Mouse (Mus musculus): ENCODE measurements around the gene A030005K14Rik.

Gene A030005K14Rik

DNA sequence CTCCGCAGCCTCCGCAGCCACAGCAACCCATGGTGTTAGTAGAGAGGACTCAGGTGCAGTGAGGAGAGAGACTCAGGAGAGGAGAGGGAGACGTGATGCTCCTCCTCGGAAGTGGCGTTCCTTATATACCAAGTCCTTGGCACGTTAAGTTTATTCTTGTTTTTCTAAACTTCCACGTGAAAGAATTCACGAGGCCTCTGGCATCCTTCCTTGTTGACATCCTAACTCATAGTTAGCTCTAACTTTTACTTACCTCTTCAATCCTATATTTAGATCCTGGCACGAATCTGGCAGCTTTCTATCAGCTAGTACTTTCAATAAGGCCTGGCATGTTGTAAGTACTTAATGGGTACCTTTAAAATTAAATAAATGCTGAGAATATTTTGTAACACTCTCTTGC lies at the start of gene A030005K14Rik:
TSS of gene A030005K14Rik (minus strand) at position 101 of the 400 bp plus-strand sequence.
- no peak for DNase-seq (ENCODE audit: low spot score)

DNA sequence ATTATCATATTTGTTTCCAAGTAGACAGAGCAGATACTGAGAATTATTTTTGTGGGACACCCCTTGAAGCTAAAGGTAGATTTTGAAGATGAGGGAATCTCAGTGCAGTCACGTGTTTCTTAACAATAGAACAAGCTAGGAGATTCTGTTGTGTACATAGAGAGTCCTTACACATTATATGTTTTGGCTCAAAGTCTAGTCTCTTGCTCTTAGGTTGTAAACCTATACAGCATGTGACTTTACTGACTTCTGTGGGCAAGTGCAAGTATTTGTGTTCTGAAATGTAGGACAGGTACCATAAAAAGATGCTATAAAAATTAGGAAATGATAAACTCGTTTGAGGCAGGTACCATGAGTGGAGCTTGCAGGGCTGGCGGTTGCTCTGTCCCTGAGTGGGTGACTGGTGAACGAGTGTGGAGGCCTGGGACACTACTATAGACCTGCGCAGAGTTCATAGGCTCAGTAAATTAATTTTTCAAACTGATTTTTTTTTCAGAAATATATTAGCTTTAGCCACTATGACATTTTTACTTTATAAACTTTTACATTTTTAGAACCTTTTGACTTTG lies 48.3 kb upstream of the A030005K14Rik start:
- no peak for DNase-seq (ENCODE audit: low spot score)

DNA sequence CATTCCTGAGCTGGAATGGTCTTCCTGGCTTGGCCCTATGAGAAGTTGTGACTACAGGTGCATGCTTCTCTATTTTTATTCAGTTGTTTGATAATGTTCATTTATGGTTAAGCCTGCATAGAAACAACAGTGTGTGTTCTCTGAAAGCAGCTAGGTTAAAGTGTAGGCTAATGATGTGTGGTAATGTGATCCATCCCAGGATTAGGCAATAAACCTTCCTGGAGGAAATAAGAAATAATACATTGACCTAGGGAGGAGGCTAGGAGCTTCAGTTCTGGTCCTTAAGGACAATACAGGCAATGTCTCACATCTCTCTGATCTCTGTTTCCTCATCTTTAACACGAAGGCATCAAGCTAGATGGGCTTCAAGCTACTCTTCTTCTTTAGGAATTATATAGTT lies 46.3 kb upstream of the A030005K14Rik start:
- no peak for DNase-seq (ENCODE audit: low spot score)

DNA sequence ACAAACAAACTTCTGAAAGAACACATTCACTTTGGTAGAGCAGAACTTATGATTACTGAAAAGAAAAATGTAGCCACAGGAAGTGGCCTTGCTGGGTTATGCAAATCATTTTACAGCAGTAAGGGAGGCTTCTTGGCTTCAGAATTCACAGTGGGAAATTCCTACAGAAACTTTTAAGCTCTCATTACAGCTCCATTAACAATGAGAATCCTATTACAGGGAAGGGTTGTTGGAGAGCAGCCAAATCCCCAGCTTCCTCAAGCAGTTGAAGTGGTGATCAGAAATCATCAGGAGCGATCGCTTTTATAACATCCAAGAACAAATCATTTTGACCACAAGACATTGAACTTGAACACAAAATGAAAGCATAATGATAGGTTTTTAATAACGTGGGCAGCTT lies 42.7 kb upstream of the A030005K14Rik start:
- DNase-seq (ENCODE audit: low spot score): no peak

DNA sequence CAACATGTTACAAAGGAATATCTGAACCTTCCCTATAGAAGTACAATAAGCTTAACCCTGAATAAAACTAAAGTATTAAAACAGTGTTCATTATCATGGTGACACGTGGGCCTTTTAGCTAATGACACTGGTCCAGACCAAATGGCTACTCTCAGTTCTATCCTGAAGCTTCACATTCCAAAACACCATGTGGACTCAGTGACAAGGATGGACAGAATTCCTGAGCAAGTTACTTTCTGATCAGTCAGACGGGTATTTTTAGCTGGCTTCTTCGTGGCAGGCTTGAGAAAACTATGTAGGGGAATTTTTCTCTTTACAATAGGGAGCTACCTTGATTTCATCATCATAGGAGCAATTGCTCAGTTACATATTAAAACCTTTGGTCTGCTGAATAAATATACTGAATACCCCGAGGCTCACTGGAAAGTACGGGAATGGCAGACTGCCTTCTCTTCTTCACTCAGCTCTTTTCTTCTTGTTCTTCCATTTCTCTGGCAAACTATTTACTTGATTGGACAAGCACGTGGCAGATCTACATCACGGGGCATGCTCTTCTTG lies 40.5 kb upstream of the A030005K14Rik start:
- no peak for DNase-seq (ENCODE audit: low spot score)

DNA sequence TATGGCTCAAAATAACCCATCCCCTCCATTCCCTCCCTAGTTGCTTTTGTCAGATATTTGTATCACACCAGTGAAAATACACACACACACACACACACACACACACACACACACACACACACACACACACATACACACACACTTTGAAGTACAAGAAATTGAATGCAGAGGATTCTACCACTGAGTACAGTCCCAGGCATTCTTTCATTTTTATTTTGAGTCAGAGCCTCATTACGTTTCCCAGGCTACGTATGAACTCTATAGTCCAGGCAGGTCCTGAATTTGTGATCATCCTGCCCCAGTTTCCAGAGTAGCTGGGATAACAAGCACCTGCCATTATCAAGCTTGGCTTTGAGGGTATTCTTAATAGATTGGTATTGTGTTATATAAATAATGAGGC lies 40.0 kb upstream of the A030005K14Rik start:
- no peak for DNase-seq (ENCODE audit: low spot score)

DNA sequence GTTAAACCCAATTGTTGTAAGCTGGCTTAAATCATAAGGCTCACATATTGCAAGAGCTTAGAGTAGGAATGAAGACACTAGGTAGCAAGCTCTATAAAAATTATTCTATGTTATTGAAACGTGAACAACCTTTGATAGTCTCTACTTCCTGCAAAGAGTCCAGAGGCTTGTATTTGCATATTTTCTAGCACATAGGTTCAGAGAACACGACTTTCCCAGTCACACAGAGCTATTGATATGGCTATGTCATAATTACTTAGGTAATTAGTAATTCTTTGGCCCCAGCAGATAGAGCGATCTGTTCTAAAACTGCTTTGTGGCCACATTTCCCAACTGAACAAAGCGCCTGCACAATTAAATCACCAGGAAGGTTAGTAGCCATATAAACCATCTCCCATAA lies 37.8 kb upstream of the A030005K14Rik start:
- DNase-seq (ENCODE audit: low spot score): no peak

DNA sequence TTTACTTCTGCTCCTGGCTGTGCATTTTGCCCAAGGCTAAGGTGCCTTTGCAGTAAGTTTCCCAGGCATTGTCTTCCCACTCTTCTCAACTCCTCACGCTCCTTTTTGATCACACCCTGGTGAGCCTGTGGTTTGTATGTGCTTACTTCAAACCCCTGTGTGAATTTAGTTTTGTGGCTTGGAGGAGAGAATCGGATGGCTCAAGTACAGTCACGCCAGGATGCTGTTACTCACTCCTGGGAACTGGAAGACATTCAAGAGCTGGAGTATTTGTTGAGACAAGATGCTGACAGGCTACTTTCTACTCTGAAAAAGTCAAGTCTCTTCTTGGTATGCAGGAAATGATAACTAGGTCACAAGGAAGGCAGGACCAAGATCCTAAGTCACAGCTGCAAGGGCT lies 32.1 kb upstream of the A030005K14Rik start:
- no peak for DNase-seq (ENCODE audit: low spot score)

DNA sequence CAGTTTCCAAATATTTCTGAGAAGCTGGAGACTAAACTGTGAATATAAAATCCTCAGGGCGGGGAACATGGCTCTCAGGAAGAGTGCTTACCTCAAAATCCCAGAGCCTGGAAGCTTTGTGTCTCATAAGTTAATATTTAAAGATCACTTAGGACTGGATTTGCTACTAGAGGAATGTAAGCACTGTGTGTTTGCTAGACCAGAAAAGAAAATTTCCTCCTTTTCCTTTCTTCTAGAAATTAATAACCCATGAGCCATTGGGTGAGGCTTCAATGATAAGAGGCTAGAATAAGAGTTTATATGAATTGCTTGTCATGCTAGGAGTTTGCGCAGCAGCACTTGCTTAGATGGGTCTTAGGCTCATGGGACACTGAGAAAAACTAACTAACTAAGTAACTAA lies 25.6 kb upstream of the A030005K14Rik start:
- no peak for DNase-seq (ENCODE audit: low spot score)

DNA sequence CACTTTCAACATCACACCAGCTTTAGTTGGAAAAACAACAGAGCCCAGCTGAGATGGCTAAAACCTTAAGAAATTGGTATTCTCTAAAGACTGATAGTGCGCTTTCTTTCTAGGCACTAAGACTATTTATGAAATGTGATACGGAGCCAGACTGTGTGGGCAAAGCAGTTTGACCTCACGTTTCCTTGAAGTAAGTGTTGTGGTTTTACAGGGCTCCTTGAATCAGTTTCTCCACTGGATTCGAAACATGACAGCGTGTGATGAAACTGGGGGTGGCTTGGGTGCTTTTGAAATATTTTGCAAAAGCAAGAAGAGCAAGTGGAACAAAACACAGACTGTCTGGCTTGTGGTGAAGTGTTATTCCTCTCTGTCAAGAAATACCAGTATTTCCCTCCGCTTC lies 17.8 kb upstream of the A030005K14Rik start:
- no peak for DNase-seq (ENCODE audit: low spot score)

DNA sequence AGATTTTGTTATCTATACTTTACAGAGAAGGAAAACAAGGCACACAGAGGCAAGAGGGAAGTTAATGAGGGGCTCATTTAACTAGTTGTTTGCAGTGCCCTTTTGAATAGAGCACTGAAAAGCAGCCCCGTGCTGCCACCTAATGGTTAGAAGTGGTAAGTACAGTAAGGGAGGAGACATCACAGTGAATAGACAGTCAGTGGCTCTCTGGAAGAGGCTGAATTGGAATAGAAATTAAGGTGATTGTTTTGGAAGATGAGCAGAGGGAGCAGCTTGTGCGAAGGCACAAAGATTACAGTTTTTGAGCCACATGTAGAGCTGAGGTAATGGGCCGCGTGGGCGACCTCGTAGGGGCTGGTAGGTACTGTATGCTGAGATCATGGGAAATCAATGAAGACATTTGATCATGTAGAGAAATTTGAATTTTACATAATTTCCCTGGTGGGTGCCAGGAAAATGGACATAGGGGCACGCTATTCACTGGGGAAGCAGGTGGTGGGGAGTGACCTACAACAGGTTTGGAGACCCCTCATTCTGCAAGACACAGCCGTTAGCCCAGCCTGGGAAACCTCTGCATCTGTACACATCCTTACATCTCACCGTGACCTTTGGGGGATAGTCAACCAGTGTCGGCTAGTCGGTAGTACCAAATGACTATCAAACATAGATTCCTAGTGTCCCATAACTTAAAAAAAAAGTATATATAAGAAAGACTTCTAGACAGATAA lies 17.2 kb upstream of the A030005K14Rik start:
- DNase-seq (ENCODE audit: low spot score): peak; percentile 42

DNA sequence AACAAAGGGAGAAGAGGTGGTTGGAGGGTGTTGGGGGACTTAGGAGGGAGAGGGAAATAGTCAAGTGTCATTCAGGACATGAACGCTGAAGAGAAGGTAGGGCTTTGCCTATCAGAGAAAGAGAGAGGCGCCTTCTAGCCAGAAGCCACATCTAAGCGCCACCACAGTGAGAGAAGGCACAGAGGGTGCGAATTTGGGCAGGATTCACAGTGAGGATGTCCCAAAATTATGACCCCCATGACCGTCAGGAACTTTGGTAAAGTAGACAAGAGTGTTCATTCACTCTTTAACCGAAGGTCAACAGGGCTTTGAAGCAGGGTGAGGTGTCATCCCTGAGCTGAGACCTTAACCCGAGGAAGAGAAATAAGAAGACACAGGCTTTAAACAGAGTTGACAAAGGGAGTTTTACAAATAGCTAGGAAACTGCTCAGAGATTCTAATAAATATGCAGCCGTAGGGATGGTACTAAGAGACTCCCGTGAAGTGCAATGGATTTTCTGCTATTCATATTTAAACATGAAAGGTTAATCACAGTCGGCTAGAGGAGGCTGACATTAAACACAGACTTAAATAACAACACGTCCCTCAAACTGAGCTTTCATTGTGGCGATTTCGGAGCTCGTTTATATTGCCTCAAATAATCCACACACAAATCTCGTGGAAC lies 16.5 kb upstream of the A030005K14Rik start:
- DNase-seq (ENCODE audit: low spot score): no peak

DNA sequence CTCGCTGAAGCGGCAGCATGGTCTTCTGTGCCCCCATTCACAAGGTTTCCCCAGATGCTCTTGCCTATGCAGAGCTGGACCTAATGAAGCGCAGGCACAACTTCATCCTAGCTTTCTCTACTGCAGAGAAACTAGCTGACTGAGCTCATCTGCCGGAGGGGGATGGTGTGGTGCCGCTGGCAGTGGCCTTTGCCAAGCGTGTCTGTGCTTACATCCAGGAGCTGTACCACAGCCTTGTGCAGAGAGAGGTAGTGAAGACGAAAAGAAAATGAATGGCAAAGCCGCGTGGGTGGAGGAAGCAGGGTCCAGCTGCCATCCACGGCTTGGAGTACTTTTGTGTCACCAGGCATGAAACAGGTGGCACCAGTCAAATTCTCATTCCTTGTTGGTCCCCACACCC lies 8.0 kb upstream of the A030005K14Rik start:
- no peak for DNase-seq (ENCODE audit: low spot score)

DNA sequence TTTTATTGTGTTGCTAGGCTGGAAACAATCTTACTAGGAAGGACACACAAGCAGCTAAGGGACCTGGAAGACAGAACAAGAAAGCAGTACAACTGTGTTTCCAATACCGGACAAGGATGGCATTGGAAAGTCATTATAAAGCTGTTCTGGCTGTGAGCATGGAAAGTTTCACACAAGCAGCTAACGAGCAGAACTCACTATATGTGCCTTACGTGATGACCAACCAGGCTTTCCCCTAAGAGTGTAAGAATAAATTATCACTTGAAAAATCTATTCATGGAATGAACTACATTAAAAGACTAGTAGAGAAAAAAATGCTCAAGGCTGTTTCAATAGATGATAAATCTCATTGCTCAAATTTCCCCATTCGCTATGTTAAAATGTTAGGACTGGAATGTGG lies 7.4 kb upstream of the A030005K14Rik start:
- no peak for DNase-seq (ENCODE audit: low spot score)

DNA sequence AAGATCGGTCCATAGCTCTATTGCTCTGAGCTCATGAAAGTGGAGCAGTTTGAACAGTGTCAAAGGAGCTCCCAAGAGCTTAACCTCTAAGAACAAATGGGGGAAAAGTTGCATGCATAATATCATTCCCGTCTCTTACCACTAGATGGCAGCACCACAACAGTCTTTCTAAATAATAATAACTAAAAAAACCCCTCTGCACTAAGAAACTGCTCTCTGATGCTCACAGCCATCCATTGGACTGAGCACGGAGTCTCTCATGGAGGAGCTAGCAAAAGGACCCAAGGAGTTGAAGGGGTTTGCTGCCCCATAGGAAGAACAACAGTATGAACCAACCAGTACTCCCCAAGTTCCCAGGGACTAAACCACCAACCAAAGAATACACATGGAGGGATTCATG lies 5.7 kb upstream of the A030005K14Rik start:
- peak; percentile 25 for DNase-seq (ENCODE audit: low spot score)

DNA sequence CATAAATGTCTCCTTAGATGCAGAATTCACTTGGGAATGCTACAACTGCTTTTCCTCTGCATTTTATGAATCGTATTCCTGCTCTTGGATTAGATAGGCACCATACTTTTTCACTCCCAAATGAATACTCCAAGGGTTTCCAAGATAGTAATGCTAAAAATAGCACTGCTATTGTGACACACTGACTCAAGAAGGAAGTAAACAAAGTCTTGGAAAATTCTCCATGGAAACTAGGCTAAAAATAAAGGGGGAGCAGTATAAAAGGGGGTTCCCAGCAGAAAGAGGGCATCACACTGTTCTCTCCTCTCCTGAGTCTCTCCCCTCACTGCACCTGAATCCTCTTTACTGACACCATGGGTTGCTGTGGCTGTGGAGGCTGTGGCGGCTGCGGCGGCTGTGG lies 1.5 kb upstream of the A030005K14Rik start, which contains the start of gene Krtap28-13:
TSS of gene Krtap28-13 (plus strand) at position 288 of the 400 bp plus-strand sequence.
- DNase-seq (ENCODE audit: low spot score): no peak

DNA sequence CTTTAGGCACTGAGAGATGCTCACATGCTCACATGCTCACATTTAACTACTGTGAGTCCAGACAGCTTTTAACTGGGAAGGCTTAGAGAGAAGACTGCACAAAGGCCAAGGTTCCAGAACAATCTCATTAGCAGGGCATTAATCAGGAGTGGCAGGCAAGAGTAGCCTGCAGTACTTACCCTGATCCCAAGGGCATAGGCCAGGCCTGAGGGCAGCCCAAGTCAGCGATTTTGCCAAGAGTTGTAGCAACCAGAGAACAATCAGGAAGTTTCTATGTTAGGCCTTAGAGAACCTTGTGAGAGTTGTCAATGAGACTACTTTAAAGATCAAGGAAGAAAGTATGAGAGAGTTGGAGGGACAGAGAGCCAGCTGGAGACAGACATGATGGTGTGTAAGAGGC lies 697 bp downstream of the A030005K14Rik start:
- DNase-seq (ENCODE audit: low spot score): no peak

DNA sequence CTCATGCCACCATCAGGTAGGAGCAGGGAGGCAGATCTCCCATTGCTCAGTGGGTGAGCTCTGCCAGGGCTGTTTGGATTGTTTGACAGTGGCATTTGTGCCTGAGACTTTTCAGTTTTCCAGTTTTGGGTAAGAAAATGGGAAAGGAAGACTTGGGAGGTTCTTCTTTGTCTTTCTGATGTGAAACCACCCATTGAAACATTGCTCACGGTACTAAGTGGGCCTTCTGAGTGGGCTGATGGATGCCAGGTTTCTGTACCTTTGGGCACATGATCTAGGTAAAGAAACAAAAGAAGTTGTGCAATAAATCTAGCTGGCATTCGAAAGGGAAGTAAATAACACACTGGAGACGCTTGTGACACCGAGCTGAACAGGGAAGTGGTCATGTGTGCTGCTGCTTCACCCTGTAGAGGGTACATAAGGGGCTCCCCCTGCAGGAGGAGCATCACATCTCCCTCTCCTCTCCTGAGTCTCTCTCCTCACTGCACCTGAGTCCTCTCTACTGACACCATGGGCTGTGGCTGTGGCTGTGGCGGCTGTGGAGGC lies 14.2 kb downstream of the A030005K14Rik start, which contains the start of gene Gm47969:
TSS of gene Gm47969 (plus strand) at position 51 of the 546 bp plus-strand sequence.
- DNase-seq (ENCODE audit: low spot score): no peak

DNA sequence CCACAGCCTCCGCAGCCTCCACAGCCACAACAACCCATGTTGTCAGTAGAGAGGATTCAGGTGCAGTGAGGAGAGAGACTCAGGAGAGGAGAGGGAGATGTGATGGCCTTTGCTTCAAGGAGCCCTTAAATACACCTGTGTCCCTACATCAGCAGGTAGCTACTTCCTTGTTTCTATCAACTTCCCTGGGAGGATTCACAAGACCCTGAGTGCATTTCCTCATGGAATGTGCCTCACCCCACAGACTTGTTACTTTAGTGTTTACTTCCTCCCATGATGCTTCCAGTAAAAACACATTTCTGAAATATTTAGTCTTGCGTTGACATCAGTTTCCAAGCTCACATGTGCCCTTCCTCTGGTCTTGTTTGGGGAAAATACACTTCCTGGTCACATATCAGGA lies 16.8 kb downstream of the A030005K14Rik start, which contains the start of gene Krtap28-10:
TSS of gene Krtap28-10 (minus strand) at position 101 of the 400 bp plus-strand sequence.
- DNase-seq (ENCODE audit: low spot score): no peak

DNA sequence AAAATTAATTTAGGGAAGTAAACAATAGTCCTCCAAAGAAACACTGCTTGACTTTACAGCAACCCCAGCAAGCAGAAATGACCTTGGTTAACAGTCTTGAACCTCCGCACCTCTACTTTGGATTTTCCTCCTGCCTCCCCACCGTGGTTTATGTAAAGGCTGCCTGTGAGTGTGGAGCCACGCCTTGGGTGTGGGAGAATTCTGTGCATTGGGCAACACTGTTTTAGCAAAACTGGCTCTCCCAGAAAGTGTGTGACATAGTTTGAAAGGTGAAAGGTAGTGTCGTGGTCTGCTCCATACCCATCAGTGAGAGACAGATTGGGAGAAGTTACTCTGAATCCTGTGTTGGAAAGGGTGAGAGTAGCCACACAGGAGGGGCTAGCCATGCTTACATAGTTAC lies 20.1 kb downstream of the A030005K14Rik start:
- no peak for DNase-seq (ENCODE audit: low spot score)

DNA sequence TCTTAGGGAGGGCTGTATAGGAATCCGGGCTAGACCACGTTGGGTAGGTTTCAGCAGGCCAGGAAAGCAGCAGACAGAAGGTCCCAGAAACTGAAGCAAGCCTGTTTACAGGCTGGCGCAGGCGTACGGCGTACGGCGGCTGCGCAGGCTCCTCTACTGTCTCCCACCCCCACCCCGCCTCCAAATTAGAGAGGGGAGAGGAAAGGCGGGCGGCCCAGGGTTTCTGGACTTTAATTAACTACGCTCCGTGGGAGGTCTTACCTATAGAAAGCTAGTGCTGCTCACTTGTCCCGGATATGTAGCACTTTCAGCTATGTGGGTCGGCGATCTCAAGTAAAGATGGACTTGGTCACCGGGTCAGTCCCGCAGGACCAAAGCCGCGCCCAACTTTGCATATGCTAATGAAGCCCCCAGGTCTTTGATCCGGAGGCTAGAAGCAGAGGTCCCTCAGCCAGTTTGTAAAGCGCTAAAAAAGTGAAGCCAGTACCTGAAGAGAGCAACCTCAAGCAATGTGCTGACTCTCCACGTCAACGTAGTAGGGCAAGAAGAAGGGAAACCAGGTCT lies 21.0 kb downstream of the A030005K14Rik start, which contains the start of gene Slc19a3:
TSS of gene Slc19a3 (minus strand) at position 340 of the 564 bp plus-strand sequence.
- peak; percentile 27 for DNase-seq (ENCODE audit: low spot score)
